Mouse (Mus musculus) kidney, adult 2 months (tissue): ENCODE measurements around the gene Synpr.

Experiments used
- CTCF ChIP-seq: fragments of 200-500 bp; conservative IDR thresholded peaks from 2 replicates; pipeline ENCODE4 v1.5.1; 2011; ENCODE audit warnings: low read depth, mild to moderate bottlenecking, control low read depth, low read length, moderate library complexity, mixed read lengths; ENCODE audit not compliant: insufficient read depth, insufficient read length
- POLR2A ChIP-seq: fragments of 200-500 bp; IDR thresholded peaks from one replicate; pipeline ENCODE4 v1.6.1; 2011; ENCODE audit warnings: low read depth, low read length, control low read depth

GRCm38 (mm10) chr14:13440723-13441122 lies 156.1 kb downstream of the Synpr start:
- TF ChIP-seq CTCF (no peak), POLR2A (no peak)
